Mouse (Mus musculus): Measurements from ENCODE around the gene Itprid1. TPM values are rescaled to one million over a fixed set of nuclear protein-coding genes. Genes with fewer than 3 reads are reported as not detected.

The Itprid1 gene
- polyA plus RNA-seq, 1 experiment from 2014 or later: 0.06 TPM

DNA sequence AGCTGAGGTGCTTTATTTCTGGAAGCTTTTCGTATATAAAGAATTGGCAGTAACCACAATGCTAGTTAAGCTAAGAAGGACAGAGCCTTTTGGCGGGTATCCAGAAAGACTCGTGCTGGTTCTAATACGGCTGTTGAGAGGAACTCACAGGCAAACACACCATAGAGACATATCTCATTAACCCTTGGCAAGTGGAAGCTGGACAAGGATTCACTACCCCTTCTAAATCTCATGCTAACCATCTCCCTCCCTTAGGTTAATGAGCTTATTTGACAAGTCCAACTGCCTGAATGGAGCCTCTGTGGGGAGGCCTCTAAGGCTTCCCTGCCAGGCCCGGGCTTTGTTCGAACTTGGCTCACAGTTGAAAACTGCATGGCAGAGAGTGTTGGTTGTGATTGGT is 190.6 kb downstream of the Itprid1 start:
- peaks cover 3% of the 10 kb centered on the region; the same call in 1 of the 2 replicates for H3K4me1 ChIP-seq
- no peak overlapping the region for H3K9ac ChIP-seq
- peak; percentile 43; the same call in 1 of the 2 replicates for ATAC-seq (ENCODE audit: low FRiP score)
- no peak overlapping the region for H3K4me3 ChIP-seq (replicated peaks)
- H3K27me3 ChIP-seq: no peaks in the 10 kb centered on the region
- 68% methylated on average over 6 of the region's 6 CpGs for WGBS
- H3K4me2 ChIP-seq: no peak overlapping the region
- H3K27ac ChIP-seq: no peak overlapping the region
- H3K9me3 ChIP-seq: no peaks in the 10 kb centered on the region
- H3K36me3 ChIP-seq (replicated peaks): no peaks in the 10 kb centered on the region

DNA sequence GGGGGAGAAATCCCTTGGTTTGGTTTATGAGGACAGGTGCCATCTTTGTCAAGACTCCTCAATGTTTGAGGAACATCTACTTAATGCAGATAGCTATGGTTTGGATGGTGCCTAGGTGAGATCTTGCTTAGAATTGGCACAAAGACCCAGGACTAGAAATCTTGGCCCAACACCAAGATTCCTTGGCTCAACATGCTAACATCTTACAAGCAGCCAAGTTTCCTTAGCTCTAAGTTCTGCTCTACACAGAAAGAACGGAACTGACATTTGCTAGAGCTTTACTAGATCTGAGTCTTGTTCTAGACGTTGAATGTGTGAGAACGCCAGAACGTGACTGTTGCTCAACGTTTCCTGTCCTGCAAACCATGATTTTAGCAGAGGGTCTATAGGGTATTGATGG is 191.3 kb downstream of the Itprid1 start:
- no peaks in the 10 kb centered on the region for H3K9me3 ChIP-seq
- no peak for ATAC-seq (ENCODE audit: low FRiP score)
- H3K9ac ChIP-seq: no peak overlapping the region
- no peaks in the 10 kb centered on the region for H3K36me3 ChIP-seq (replicated peaks)
- peaks cover 3% of the 10 kb centered on the region; the same call in 1 of the 2 replicates for H3K4me1 ChIP-seq
- no peak overlapping the region for H3K4me3 ChIP-seq (replicated peaks)
- H3K27ac ChIP-seq: no peak overlapping the region
- no peaks in the 10 kb centered on the region for H3K27me3 ChIP-seq
- WGBS: 93% methylated on average over 5 of the region's 5 CpGs
- H3K4me2 ChIP-seq: no peak overlapping the region

Other genes starting within 250 kb of the Itprid1 start
- gene Neurod6, start 155.6 kb upstream of the Itprid1 start, polyA plus RNA-seq (2016; fragmentation: Nextera tagmentation; extraction: Ambion mirVana): 60.8 and 65.8 TPM in 2 replicates
- gene Ppp1r17, start 180.6 kb downstream of the Itprid1 start, polyA plus RNA-seq (2016; fragmentation: Nextera tagmentation; extraction: Ambion mirVana): 5.7 and 5.8 TPM in 2 replicates